Mouse (Mus musculus) hindbrain, embryonic 10.5 days (tissue): ENCODE data around the gene Gm26920. TPM values are rescaled to one million over a fixed set of nuclear protein-coding genes. Genes with fewer than 3 reads are reported as not detected.
"Not testable (repeated sequence)": the region's sequence is repeated elsewhere in the genome, so short reads cannot be mapped to it uniquely, and the experiment has no call there.

Experiments used
- DNase-seq: peaks from one replicate; pipeline ENCODE4 v3.0.0-alpha.2; 2017; ENCODE audit warnings: low spot score
- H3K27ac ChIP-seq: fragments of 300-500 bp; sonication (generic); 2 replicates; pipeline ENCODE4 v1.5.1; 2016; ENCODE audit warnings: mild to moderate bottlenecking, moderate library complexity
- H3K27me3 ChIP-seq: fragments of 300-500 bp; sonication (generic); 2 replicates; pipeline ENCODE4 v1.6.1; 2016; ENCODE audit warnings: mild to moderate bottlenecking; ENCODE audit not compliant: poor library complexity, insufficient read depth, severe bottlenecking
- H3K36me3 ChIP-seq: fragments of 300-500 bp; sonication (generic); 2 replicates; pipeline ENCODE4 v1.6.1; 2016; ENCODE audit warnings: mild to moderate bottlenecking, moderate library complexity
- H3K4me1 ChIP-seq: fragments of 300-500 bp; sonication (generic); replicated peaks from 2 replicates; pipeline ENCODE4 v1.6.1; 2016; ENCODE audit warnings: mild to moderate bottlenecking
- H3K4me3 ChIP-seq: fragments of 300-500 bp; sonication (generic); 2 replicates; pipeline ENCODE4 v1.5.1; 2016; ENCODE audit warnings: mild to moderate bottlenecking, moderate library complexity
- H3K9me3 ChIP-seq: fragments of 300-500 bp; sonication (generic); 2 replicates; pipeline ENCODE4 v1.6.1; 2016; ENCODE audit warnings: mild to moderate bottlenecking, moderate library complexity
- WGBS: fragments of 180-500 bp; shearing (Covaris S2); methylation state at CpG from one replicate; pipeline ENCODE4 v1.1.7; 2016; 5-methylcytosine and 5-hydroxymethylcytosine counted together
- polyA plus RNA-seq: library from polyadenylated mRNA; unstranded; fragments of >200 nt; fragmentation: Nextera tagmentation; extraction: Ambion mirVana; gene quantifications from 2 replicates; pipeline ENCODE4 v1.2.1, GENCODE M21; 2016

Gm26920 gene
- 1.6 and 1.9 TPM in 2 replicates for polyA plus RNA-seq

GRCm38 (mm10) chr7:30090092-30090969 lies at the start of gene Gm26920, which contains the start of gene Zfp566:
Gene Gm26920 (minus strand): TSS chr7:30090410.
Gene Zfp566 (minus strand): TSS chr7:30090527.
- peak; percentile 98 for DNase-seq
- Histone ChIP-seq H3K27me3 (no peaks in the 10 kb centered on the region), H3K9me3 (peaks cover 5% of the 10 kb centered on the region; the same call in 1 of the 2 replicates), H3K4me3 (peak within 1 kb of the TSS; percentile 66), H3K4me1 (peaks cover 34% of the 10 kb centered on the region), H3K27ac (peak within 1 kb of the TSS; percentile 89), H3K36me3 (peaks cover 21% of the 10 kb centered on the region)
- under 1% methylated on average over 40 of the region's 40 CpGs for WGBS

DNA sequence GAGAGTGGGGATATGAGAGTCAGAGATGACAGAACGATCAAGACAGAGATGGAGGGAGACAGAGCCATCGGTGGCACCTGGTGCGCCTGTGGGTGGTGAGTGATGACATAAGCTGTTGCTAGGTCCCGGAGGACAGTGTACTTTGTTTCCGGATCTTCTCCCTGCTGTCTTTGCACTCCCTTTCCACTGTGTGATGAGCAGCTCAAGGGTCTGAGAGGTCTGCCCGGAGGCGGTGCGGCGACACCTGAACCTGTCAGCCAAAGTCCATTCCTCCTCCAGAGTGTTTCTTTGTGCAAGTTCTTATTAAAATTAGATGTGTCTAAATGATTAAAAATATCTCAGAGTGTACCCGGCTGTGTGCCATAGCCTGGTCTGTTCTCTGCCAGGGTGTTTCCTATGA lies 46.6 kb upstream of the Gm26920 start:
- Histone ChIP-seq H3K4me3 (no peak overlapping the region), H3K4me1 (no peaks in the 10 kb centered on the region), H3K9me3 (peaks cover 15% of the 10 kb centered on the region), H3K27ac (no peak overlapping the region), H3K36me3 (peaks cover 98% of the 10 kb centered on the region), H3K27me3 (no peaks in the 10 kb centered on the region)
- WGBS: 91% methylated on average over 10 of the region's 10 CpGs
- DNase-seq: no peak

GRCm38 (mm10) chr7:30132396-30132795 lies 42.2 kb upstream of the Gm26920 start:
- WGBS: 97% methylated on average over 4 of the region's 4 CpGs
- Histone ChIP-seq H3K27ac (no peak overlapping the region), H3K4me3 (no peak overlapping the region), H3K4me1 (no peaks in the 10 kb centered on the region), H3K27me3 (no peaks in the 10 kb centered on the region), H3K36me3 (peaks cover 98% of the 10 kb centered on the region), H3K9me3 (peaks cover 10% of the 10 kb centered on the region)
- no peak for DNase-seq

GRCm38 (mm10) chr7:30129900-30130299 lies 39.7 kb upstream of the Gm26920 start:
- Histone ChIP-seq H3K9me3 (peaks cover 10% of the 10 kb centered on the region), H3K27ac (no peak overlapping the region), H3K4me3 (no peak overlapping the region), H3K4me1 (no peaks in the 10 kb centered on the region), H3K36me3 (peaks cover 91% of the 10 kb centered on the region), H3K27me3 (no peaks in the 10 kb centered on the region)
- 94% methylated on average over 8 of the region's 8 CpGs for WGBS
- no peak for DNase-seq

- H3K4me1 ChIP-seq: peaks cover 16% of the 10 kb centered on the region
- H3K4me3 ChIP-seq: peak overlapping the region; percentile 71
- H3K9me3 ChIP-seq: peaks cover 10% of the 10 kb centered on the region
- no peak for DNase-seq
- H3K27me3 ChIP-seq: no peaks in the 10 kb centered on the region
- H3K36me3 ChIP-seq: peaks cover 16% of the 10 kb centered on the region
- peak overlapping the region; percentile 94 for H3K27ac ChIP-seq
- WGBS: 12% methylated on average over 15 of the region's 15 CpGs
Observed at GRCm38 (mm10) chr7:30122188-30122530, 31.9 kb upstream of the Gm26920 start.

- Histone ChIP-seq H3K9me3 (peaks cover 11% of the 10 kb centered on the region), H3K27ac (peak within 1 kb of the TSS; percentile 94), H3K36me3 (peaks cover 10% of the 10 kb centered on the region), H3K4me3 (peak within 1 kb of the TSS; percentile 71), H3K4me1 (peaks cover 16% of the 10 kb centered on the region), H3K27me3 (no peaks in the 10 kb centered on the region)
- DNase-seq: peak; percentile 92
- WGBS: under 1% methylated on average over 61 of the region's 61 CpGs
Observed at GRCm38 (mm10) chr7:30121308-30122187, 31.3 kb upstream of the Gm26920 start, which contains the start of gene Zfp382. Gene Zfp382 (plus strand): TSS chr7:30121942.

DNA sequence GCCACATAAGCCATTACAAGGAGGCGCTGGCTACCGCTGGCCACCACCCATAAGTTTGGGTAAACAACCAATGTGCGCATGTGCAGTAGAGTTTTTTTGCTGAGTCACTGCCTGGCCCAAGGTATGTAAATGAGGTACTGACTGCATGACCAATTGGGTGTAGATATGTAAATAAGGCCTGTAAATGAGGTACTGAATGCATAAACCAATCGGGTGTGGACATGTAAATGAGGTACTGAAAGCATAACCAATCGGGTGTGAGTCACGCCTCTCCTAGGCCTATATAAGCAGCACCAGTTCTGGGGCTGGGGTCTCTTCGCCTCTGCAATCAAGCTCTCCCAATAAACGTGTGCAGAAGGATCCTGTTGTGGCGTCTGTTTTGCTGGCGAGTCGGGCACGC lies 27.7 kb upstream of the Gm26920 start:
- not testable (repeated sequence) for H3K4me3 ChIP-seq, H3K27ac ChIP-seq, DNase-seq, H3K27me3 ChIP-seq
- peaks cover 14% of the 10 kb centered on the region for H3K4me1 ChIP-seq
- peaks cover 41% of the 10 kb centered on the region for H3K9me3 ChIP-seq
- 0 out of 2 replicates have a peak, but pooled peaks cover 12% of the 10 kb centered on the region for H3K36me3 ChIP-seq
- 95% methylated on average over 12 of the region's 12 CpGs for WGBS

DNA sequence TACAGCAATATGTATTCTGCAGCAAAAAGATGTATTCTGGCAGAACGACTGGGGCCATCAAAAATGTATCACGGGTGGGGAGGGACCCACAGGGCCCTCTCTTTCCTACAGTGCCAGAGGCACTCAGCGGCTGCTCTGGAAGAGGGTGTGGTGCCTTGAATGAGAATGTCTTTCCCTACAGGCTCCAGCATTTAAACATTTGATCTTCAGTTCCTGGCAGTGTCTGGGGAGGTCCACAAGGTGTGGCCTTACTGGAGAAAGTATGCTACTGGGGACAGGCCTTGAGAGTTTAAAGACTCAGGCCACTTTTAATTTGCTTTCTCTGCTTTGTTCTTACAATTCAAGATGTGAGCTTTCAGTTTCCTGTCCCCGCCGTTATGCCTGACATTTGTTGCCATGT lies 25.9 kb upstream of the Gm26920 start:
- DNase-seq: no peak
- H3K9me3 ChIP-seq: peaks cover 43% of the 10 kb centered on the region
- H3K4me1 ChIP-seq: no peaks in the 10 kb centered on the region; the same call in 1 of the 2 replicates
- WGBS: 93% methylated on average over 5 of the region's 5 CpGs
- H3K27me3 ChIP-seq: no peaks in the 10 kb centered on the region
- 0 out of 2 replicates have a peak, but pooled peaks cover 12% of the 10 kb centered on the region for H3K36me3 ChIP-seq
- no peak overlapping the region for H3K4me3 ChIP-seq
- no peak overlapping the region for H3K27ac ChIP-seq

GRCm38 (mm10) chr7:30099297-30099696 lies 9.1 kb upstream of the Gm26920 start:
- Histone ChIP-seq H3K4me1 (peaks cover 15% of the 10 kb centered on the region), H3K27me3 (no peaks in the 10 kb centered on the region), H3K4me3 (no peak overlapping the region), H3K27ac (no peak overlapping the region), H3K36me3 (peaks cover 74% of the 10 kb centered on the region), H3K9me3 (peaks cover 39% of the 10 kb centered on the region)
- DNase-seq: no peak
- 97% methylated on average over 13 of the region's 13 CpGs for WGBS

- WGBS: 21% methylated on average over 5 of the region's 5 CpGs
- peaks cover 22% of the 10 kb centered on the region for H3K4me1 ChIP-seq
- H3K27me3 ChIP-seq: no peaks in the 10 kb centered on the region
- 0 out of 2 replicates have a peak, but pooled peaks cover 11% of the 10 kb centered on the region for H3K9me3 ChIP-seq
- H3K36me3 ChIP-seq: peaks cover 37% of the 10 kb centered on the region
- peak overlapping the region; percentile 75 for H3K4me3 ChIP-seq
- peak overlapping the region; percentile 98 for H3K27ac ChIP-seq
- DNase-seq: peak; percentile 12
Observed at GRCm38 (mm10) chr7:30095551-30096125, 5.4 kb upstream of the Gm26920 start.

DNA sequence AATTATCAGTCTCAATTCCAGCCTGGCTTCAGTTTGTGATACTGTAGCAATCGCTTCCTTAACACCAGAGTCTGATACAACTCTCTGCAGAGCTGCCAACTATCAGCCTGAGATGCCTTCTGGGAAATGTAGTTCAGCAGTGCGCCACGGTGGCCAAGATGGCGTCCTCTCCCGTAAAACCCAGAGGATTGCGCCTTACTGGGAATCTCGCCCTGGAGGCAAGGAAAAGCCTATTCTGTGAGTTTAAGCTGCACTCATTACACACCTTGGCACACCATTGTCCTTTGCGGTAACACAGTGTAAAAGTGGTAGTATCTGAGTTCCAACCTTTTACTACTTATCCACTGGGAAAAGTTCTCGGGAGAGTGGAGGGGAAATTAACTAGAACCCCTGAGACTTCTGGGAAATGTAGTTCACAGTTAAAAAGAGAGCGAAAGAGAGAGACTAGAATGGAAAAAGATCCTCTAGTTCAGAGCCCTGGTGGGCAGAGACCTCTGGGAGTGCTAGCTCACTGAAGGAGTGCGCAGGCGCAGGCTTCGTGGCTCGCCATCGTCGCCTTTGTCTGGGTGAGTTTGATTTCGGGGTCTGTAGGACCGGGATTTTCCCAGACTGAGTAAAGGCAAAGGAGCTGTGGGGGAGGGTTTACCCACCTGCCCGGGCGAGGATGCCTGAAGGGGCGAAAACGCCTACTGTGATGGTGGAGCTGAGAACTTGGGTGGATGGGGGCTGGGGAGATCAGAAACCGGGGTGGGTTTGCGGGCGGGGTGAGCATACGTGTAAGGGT lies 4.6 kb upstream of the Gm26920 start, which contains the start of gene Zfp260:
Zfp260 (plus strand) TSS at position 132 of the 784 bp plus-strand sequence.
- WGBS: under 1% methylated on average over 26 of the region's 26 CpGs
- peak within 1 kb of the TSS; percentile 98 for H3K27ac ChIP-seq
- peak within 1 kb of the TSS; percentile 75 for H3K4me3 ChIP-seq

More for the DNA sequence above, 4.6 kb upstream of the Gm26920 start, which contains the start of gene Zfp260:
- peaks cover 22% of the 10 kb centered on the region for H3K4me1 ChIP-seq
- peaks cover 29% of the 10 kb centered on the region for H3K36me3 ChIP-seq
- no peaks in the 10 kb centered on the region for H3K27me3 ChIP-seq
- 0 out of 2 replicates have a peak, but pooled peaks cover 6% of the 10 kb centered on the region for H3K9me3 ChIP-seq
- DNase-seq: peak; percentile 95
